Mouse (Mus musculus): Measurements from ENCODE around the gene Fbn1. TPM values are rescaled to one million over a fixed set of nuclear protein-coding genes. Genes with fewer than 3 reads are reported as not detected.

Fbn1 gene
- polyA plus RNA-seq, 1 experiment from 2014 or later, result 3.2 TPM

DNA sequence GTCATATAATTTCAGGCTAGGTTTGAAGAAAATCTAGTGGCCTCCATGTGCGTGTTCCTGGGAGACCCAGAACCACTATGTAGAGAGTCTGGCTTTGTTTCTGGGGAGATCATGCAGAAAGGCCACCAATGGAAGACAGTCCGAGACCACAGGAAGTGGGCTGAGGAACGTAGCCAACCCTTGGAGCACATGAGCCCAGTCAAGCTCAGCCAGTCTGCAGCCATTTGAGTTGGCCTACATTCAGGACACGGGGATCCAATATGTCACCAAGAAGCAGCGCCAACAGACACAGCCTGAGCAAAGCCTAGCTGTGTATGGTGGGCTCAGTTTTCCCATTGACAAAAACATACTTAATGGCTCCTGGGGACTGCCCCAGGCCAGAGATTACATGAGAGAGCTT lies 11.1 kb downstream of the Fbn1 start:
- 93% methylated on average over 5 of the region's 5 CpGs for WGBS
- H3K4me2 ChIP-seq, result no peak overlapping the region
- no peak for ATAC-seq (ENCODE audit: low FRiP score)
- H3K9ac ChIP-seq (replicated peaks), result no peak overlapping the region
- H3K9me3 ChIP-seq (replicated peaks), result no peaks in the 10 kb centered on the region
- H3K4me3 ChIP-seq (replicated peaks), result no peak overlapping the region
- H3K36me3 ChIP-seq, result no peaks in the 10 kb centered on the region
- H3K4me1 ChIP-seq, result no peaks in the 10 kb centered on the region
- H3K27ac ChIP-seq (replicated peaks), result no peak overlapping the region
- no peaks in the 10 kb centered on the region for H3K27me3 ChIP-seq (replicated peaks)

DNA sequence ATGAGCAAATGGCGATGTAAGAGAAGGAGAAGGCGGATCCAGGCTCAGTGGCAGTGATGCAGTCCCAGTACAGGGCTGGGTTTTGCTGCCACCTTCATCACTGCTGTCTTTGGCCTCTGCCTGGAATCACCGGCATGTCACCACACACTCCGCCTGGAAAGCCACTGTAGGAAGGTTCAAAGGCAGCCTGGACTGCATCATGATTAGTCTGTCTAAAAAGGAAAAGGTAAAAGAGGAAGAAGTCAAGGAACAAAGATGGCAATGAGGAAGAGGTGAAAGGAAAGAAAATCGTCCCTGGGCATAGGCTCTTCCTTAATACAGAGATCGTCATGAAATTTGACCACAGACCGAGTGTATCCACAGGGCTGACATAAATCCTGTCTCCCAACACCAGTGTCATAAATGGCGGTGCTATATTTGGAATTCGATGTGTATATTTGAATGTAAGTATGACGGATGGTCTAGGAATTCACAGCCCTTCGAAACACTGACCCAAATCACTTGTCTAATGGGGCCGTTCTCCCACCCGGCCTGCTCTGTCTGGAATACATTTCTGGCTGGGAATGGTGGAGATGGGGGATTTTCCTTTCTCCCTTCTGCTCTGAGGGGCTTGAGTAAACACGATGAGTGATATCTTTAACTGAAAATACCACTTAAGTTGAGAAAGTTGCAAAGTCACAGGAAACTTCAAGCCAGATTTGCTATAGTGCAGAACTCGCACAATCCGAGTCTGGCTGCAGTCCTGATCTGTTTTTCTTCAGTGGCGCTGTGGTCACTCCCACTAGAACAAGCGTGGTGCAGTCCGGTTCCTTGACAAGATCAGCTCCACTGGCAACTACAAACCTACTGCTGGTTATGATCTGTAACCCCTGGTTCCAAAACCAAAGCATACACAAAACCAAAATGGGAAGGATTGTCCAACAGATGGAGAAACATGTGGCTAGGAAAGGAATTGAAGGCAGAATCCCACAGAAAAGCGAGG lies 12.7 kb downstream of the Fbn1 start:
- Histone ChIP-seq H3K4me2 (no peak overlapping the region), H3K9ac (replicated peaks) (no peak overlapping the region), H3K4me1 (no peaks in the 10 kb centered on the region), H3K9me3 (replicated peaks) (no peaks in the 10 kb centered on the region), H3K27me3 (replicated peaks) (no peaks in the 10 kb centered on the region), H3K27ac (replicated peaks) (no peak overlapping the region), H3K36me3 (no peaks in the 10 kb centered on the region), H3K4me3 (replicated peaks) (no peak overlapping the region)
- ATAC-seq (ENCODE audit: low FRiP score), result no peak
- 90% methylated on average over 20 of the region's 20 CpGs for WGBS

DNA sequence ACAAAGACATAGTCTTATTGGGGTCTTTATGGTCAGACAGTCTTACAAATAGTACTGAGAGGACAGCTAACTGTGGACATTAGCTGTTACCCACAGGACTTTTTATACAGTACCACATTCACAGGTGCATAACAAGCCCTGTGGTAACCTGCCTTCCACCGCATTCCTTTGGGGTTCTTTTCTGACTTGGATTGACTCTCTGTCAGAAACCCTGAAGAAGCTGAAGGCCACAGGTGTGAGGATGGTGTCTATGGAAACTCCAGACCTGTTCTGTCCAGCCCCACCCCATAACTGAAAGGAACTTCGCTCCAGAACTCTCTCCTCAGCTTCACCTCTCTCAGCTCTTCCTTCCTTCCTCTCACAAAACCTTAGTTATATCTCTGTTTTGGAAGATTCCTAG lies 13.5 kb downstream of the Fbn1 start:
- H3K9me3 ChIP-seq (replicated peaks), result no peaks in the 10 kb centered on the region
- no peak overlapping the region for H3K4me3 ChIP-seq (replicated peaks)
- WGBS, result 96% methylated on average over 2 of the region's 2 CpGs
- no peak overlapping the region for H3K9ac ChIP-seq (replicated peaks)
- no peak for ATAC-seq (ENCODE audit: low FRiP score)
- no peaks in the 10 kb centered on the region for H3K36me3 ChIP-seq
- no peaks in the 10 kb centered on the region for H3K4me1 ChIP-seq
- H3K27me3 ChIP-seq (replicated peaks), result no peaks in the 10 kb centered on the region
- no peak overlapping the region for H3K27ac ChIP-seq (replicated peaks)
- H3K4me2 ChIP-seq, result no peak overlapping the region

DNA sequence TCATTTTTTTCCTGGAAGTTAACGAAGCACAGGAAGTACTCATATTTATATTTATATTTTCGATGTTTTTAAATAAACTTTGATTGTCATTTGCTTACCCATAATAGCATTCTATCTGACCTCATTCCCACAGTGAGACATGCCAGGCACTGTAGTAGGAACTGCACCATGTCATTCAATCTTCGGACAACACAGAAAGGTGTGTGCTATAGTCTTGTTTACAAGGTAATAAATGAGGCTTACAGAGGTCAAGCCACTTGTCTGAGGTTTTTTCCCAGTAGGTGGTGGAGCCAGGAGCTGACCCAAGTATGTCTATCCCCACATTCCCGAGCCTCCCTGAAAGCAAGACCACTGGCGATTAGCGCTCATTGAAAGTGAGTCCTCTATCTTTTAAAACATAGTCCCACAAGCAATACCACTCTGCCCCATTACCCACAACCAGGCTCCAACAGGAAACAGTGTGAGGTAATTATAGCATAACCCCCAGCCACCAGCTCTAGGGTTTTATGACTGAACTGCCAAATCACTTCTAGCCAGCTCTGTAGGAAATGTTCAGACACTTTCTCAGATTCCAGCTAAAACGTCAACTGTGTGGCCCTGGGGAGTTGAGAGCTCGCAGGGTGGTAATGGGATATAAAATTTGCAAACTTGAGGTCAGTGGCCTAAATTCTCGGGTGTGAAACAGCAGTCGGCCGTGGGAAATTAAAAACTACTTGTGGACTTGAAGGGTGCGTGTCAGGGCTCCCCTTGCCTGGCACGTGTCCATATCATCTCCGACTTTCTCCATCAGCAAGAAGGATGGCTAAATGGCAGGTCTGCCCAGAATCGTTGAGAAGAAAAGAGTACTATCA lies 15.5 kb downstream of the Fbn1 start:
- no peaks in the 10 kb centered on the region for H3K4me1 ChIP-seq

DNA sequence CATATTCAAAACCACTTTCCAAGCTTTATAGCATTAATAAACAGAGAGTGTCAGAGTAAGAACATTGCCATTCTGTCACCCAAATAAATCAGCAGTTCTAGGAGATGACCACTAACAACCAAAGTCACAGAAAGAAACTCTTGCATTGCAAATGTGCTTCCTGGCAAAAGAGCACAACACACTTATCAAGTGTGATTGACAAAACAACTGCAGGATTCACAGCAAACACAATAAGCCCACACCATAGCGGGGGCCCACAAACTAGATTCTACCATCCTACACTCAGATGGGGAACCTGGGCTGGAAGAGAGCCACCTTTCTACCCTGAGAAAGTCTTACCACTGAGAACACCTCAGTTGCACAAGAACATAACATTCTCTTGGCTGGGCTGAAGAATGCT lies 17.8 kb downstream of the Fbn1 start:
- Histone ChIP-seq H3K36me3 (no peaks in the 10 kb centered on the region), H3K4me2 (no peak overlapping the region), H3K4me3 (replicated peaks) (no peak overlapping the region), H3K27me3 (replicated peaks) (no peaks in the 10 kb centered on the region), H3K27ac (replicated peaks) (no peak overlapping the region), H3K9me3 (replicated peaks) (no peaks in the 10 kb centered on the region), H3K4me1 (no peaks in the 10 kb centered on the region), H3K9ac (replicated peaks) (no peak overlapping the region)
- ATAC-seq (ENCODE audit: low FRiP score), result no peak
- 92% methylated on average over 1 of the region's 1 CpGs for WGBS

More for the DNA sequence above, 15.5 kb downstream of the Fbn1 start:
- WGBS, result 60% methylated on average over 15 of the region's 15 CpGs
- Histone ChIP-seq H3K27me3 (replicated peaks) (no peaks in the 10 kb centered on the region), H3K9ac (replicated peaks) (no peak overlapping the region), H3K9me3 (replicated peaks) (no peaks in the 10 kb centered on the region), H3K4me2 (no peak overlapping the region), H3K27ac (replicated peaks) (no peak overlapping the region), H3K36me3 (no peaks in the 10 kb centered on the region), H3K4me3 (replicated peaks) (no peak overlapping the region)
- ATAC-seq (ENCODE audit: low FRiP score), result no peak

DNA sequence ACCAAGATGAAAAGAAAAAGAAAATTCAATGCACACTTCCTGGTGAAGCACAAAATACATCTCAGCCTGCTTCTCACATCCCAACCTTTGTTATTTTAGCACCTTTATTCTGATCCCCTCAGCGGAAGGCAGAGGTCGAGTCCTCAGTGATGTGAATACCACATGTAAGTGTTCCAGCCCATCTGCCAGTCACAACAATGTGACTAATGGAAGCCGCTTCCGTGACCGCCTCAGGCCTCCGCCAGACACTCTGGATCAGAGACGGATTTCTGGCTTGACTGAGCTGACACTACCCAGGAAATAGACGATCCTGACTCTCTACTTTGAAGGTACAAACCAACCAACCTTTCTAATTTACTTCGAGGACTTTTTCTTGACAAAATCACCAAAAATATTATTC lies 22.9 kb downstream of the Fbn1 start:
- H3K9me3 ChIP-seq (replicated peaks), result no peaks in the 10 kb centered on the region
- no peak for ATAC-seq (ENCODE audit: low FRiP score)
- no peak overlapping the region for H3K4me2 ChIP-seq
- H3K36me3 ChIP-seq, result no peaks in the 10 kb centered on the region
- no peaks in the 10 kb centered on the region for H3K27me3 ChIP-seq (replicated peaks)
- 93% methylated on average over 9 of the region's 9 CpGs for WGBS
- H3K4me3 ChIP-seq (replicated peaks), result no peak overlapping the region
- no peak overlapping the region for H3K27ac ChIP-seq (replicated peaks)
- no peaks in the 10 kb centered on the region for H3K4me1 ChIP-seq
- H3K9ac ChIP-seq (replicated peaks), result no peak overlapping the region

DNA sequence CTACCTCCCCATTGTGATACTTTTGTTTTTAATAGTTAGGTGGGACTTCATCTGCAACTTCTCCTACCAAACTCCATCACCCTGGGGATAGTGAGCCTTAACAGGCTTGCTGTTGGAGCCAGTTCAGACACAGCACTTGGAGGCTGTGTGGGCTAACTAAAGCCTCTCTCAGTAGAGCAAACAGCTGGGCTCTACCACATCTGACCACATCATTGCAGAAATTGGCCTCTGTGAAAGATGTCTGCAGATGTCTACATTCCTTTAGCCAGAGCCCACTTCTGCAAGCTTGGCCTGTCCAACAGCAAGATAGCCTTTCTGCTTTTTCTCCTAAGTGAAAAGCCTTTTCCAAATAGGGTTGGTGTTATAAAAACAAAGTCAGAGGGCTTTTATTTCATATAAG lies 23.6 kb downstream of the Fbn1 start:
- ATAC-seq (ENCODE audit: low FRiP score), result no peak
- Histone ChIP-seq H3K9me3 (replicated peaks) (no peaks in the 10 kb centered on the region), H3K27me3 (replicated peaks) (no peaks in the 10 kb centered on the region), H3K4me2 (no peak overlapping the region), H3K4me1 (no peaks in the 10 kb centered on the region), H3K36me3 (no peaks in the 10 kb centered on the region), H3K4me3 (replicated peaks) (no peak overlapping the region), H3K9ac (replicated peaks) (no peak overlapping the region), H3K27ac (replicated peaks) (no peak overlapping the region)

DNA sequence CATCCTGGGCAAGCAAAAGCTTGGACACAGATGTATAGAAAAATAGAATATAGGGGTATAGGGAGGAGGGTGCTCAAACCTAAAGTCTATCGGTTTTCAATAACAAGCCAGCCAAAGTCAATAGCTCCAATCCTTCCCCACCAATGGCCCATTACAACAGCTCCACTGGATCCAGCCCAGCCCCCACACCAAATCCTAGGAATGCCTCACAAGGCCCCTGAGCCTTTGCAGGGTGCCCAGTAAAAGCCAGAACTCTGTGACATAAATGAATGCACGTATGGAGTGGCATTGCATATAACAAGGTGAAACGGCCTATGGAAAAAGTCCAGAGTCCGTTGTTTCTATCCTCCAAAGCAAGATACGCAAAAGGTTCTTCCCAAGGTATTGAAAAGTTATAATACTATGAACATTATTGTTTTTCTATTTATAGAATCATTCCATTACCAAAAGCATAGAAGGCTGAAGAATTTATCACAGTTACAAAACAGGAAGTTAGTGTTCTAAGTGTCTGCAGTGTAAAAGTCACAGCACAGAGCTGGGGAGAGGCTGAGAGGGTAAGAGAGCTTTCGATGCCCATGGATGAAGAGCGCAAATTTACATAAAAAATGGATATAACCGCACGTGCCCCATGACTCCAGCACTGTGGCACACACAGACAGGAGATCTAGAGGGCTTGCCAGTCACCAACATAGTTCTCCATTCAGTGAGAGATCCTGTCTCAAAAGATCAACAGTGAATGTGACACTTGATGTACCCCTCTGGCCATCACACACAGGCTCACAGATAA lies 26.1 kb downstream of the Fbn1 start:
- Histone ChIP-seq H3K4me3 (replicated peaks) (no peak overlapping the region), H3K27me3 (replicated peaks) (no peaks in the 10 kb centered on the region), H3K4me2 (no peak overlapping the region), H3K9ac (replicated peaks) (no peak overlapping the region), H3K9me3 (replicated peaks) (no peaks in the 10 kb centered on the region), H3K36me3 (no peaks in the 10 kb centered on the region), H3K4me1 (0 out of 2 replicates have a peak, but pooled peaks cover 4% of the 10 kb centered on the region), H3K27ac (replicated peaks) (no peak overlapping the region)
- 92% methylated on average over 9 of the region's 9 CpGs for WGBS
- ATAC-seq (ENCODE audit: low FRiP score), result no peak

DNA sequence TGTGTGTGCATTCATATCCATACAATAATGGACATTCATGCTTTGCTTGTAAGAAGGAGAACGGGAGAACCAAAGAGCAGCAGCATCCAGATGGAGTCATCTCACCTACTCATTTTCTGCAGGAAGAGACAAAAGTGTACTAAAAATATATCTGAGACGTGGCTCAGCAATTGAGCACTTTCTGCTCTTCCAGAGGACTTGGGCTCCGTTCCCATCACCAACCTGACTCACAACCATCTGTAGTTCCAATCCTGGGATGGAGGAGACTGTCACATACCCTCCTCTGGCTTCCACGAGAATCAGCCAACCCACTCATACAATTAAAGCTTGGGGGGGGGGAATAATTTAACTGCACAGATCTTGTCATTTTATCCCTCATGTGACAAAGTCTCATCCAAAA lies 26.7 kb downstream of the Fbn1 start:
- no peak overlapping the region for H3K9ac ChIP-seq (replicated peaks)
- H3K4me1 ChIP-seq, result 0 out of 2 replicates have a peak, but pooled peaks cover 4% of the 10 kb centered on the region

DNA sequence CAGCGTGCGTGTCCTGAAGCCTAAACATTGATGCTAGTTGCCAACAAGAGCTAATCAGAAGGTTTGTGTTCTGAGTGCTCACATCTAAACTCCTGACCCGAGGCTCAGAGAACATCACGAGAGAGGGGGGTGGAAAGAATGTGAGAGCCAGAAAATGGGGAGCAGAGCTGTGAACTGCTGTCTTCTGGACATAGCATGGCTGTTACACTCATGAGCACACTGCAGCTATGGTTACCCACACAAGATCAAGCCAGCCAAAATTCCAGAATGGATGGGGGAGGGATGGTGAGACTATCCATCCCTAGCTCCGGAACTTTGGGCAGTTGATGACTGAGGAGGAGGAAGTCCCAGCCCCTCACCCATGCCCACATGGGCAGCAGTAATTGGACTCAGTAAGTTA lies 27.7 kb downstream of the Fbn1 start:
- no peak overlapping the region for H3K4me3 ChIP-seq (replicated peaks)
- WGBS, result 90% methylated on average over 5 of the region's 5 CpGs
- H3K36me3 ChIP-seq, result no peaks in the 10 kb centered on the region
- H3K4me1 ChIP-seq, result 0 out of 2 replicates have a peak, but pooled peaks cover 4% of the 10 kb centered on the region
- no peaks in the 10 kb centered on the region for H3K9me3 ChIP-seq (replicated peaks)
- no peak overlapping the region for H3K27ac ChIP-seq (replicated peaks)
- no peak overlapping the region for H3K9ac ChIP-seq (replicated peaks)
- H3K4me2 ChIP-seq, result no peak overlapping the region
- H3K27me3 ChIP-seq (replicated peaks), result no peaks in the 10 kb centered on the region
- no peak for ATAC-seq (ENCODE audit: low FRiP score)

More for the DNA sequence above, 26.7 kb downstream of the Fbn1 start:
- Histone ChIP-seq H3K4me3 (replicated peaks) (no peak overlapping the region), H3K27me3 (replicated peaks) (no peaks in the 10 kb centered on the region), H3K27ac (replicated peaks) (no peak overlapping the region), H3K36me3 (no peaks in the 10 kb centered on the region), H3K4me2 (no peak overlapping the region), H3K9me3 (replicated peaks) (no peaks in the 10 kb centered on the region)
- ATAC-seq (ENCODE audit: low FRiP score), result no peak
- WGBS, result 87% methylated on average over 4 of the region's 4 CpGs

DNA sequence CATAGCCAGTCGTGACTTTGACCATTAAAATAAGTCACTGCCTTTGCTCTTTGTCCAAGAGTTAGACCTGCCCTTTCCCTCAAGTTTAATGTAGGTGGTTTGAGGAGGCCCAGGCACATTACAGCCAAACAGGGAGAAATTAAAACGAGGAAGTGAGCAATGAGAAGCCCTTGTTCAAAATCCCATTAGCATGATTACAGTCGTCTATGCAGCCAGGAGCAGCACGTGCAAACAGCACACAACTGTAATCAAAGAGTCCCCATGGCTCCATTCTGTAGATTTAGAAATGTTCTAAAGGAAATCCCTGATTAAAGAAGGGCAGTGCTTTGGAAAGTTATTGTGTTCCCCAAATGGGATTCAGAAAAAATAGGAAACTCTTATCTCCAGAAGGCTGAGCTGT lies 29.1 kb downstream of the Fbn1 start:
- peak; percentile 63; the same call in 1 of the 2 replicates for ATAC-seq (ENCODE audit: low FRiP score)
- H3K36me3 ChIP-seq, result no peaks in the 10 kb centered on the region
- no peak overlapping the region for H3K27ac ChIP-seq (replicated peaks)
- 48% methylated on average over 4 of the region's 4 CpGs for WGBS
- no peaks in the 10 kb centered on the region for H3K27me3 ChIP-seq (replicated peaks)
- no peak overlapping the region for H3K9ac ChIP-seq (replicated peaks)
- no peak overlapping the region for H3K4me2 ChIP-seq
- H3K4me3 ChIP-seq (replicated peaks), result no peak overlapping the region
- H3K4me1 ChIP-seq, result 0 out of 2 replicates have a peak, but pooled peaks cover 4% of the 10 kb centered on the region
- no peaks in the 10 kb centered on the region for H3K9me3 ChIP-seq (replicated peaks)
